Mouse (Mus musculus) CH12.LX (cell line): Measurements from ENCODE around the gene Ppp1r14a. TPM values are rescaled to one million over a fixed set of nuclear protein-coding genes. Genes with fewer than 3 reads are reported as not detected.
A peak's percentile ranks its signal among the peaks of the same experiment; 100 is the strongest.

Experiments used
- DNase-seq: peaks from one replicate; pipeline ENCODE4 v3.0.0-alpha.2; 2013; ENCODE audit errors: extremely low read depth
- H3K27ac ChIP-seq: 2 replicates; pipeline ENCODE4 v1.5.1; 2012; ENCODE audit warnings: low read depth, mild to moderate bottlenecking, control low read depth, moderate library complexity; ENCODE audit not compliant: insufficient read depth
- H3K27me3 ChIP-seq: replicated peaks from 2 replicates; pipeline ENCODE3; 2012; ENCODE audit warnings: inconsistent platforms
- H3K36me3 ChIP-seq, 2 experiments: replicated peaks in 1 of 2; 2 replicates each; pipeline versions ENCODE3 to v1.6.1; 2012; ENCODE audit warnings: inconsistent platforms in 1 of 2, low read length in 1 of 2, mild to moderate bottlenecking in 1 of 2, mixed read lengths in 1 of 2, moderate library complexity in 1 of 2; ENCODE audit not compliant: control insufficient read depth in 1 of 2, insufficient read depth in 1 of 2
- H3K4me1 ChIP-seq, 2 experiments: 2 replicates each; pipeline ENCODE4 v1.6.1; 2012; ENCODE audit warnings: inconsistent platforms in 1 of 2, moderate library complexity in 1 of 2; ENCODE audit not compliant: insufficient read depth in 2 of 2, control insufficient read depth in 1 of 2
- H3K4me2 ChIP-seq: 2 replicates; pipeline ENCODE4 v1.6.1; 2012; ENCODE audit warnings: low read depth, mild to moderate bottlenecking, control low read depth; ENCODE audit not compliant: poor library complexity, insufficient read depth, severe bottlenecking
- H3K4me3 ChIP-seq, 3 experiments: fragments of 150-350 bp in 1 of 3; sonication (generic) in 1 of 3; replicated peaks in 1 of 3; 2 replicates each; pipeline versions ENCODE3 to v1.5.1; 2011 to 2012; ENCODE audit warnings: low read depth in 2 of 3, low read length in 2 of 3, mild to moderate bottlenecking in 2 of 3, moderate library complexity in 2 of 3, control low read depth in 1 of 3, improper control_type of control experiment in 1 of 3, inconsistent platforms in 1 of 3, mixed read lengths in 1 of 3; ENCODE audit not compliant: poor library complexity in 1 of 3
- H3K79me2 ChIP-seq: replicated peaks from 2 replicates; pipeline ENCODE4 v1.6.1; 2012; ENCODE audit warnings: mild to moderate bottlenecking, moderate library complexity; ENCODE audit not compliant: control insufficient read depth, poor library complexity, insufficient read depth, severe bottlenecking; ENCODE audit errors: extremely low read depth
- H3K9ac ChIP-seq: 2 replicates; pipeline ENCODE4 v1.6.1; 2012; ENCODE audit warnings: low read depth, mild to moderate bottlenecking, control low read depth, moderate library complexity; ENCODE audit not compliant: insufficient read depth
- H3K9me3 ChIP-seq: replicated peaks from 2 replicates; pipeline ENCODE3; 2012; ENCODE audit warnings: low read length, inconsistent platforms, mixed read lengths
- BHLHE40 ChIP-seq: IDR thresholded peaks from 2 replicates; pipeline ENCODE4 v1.6.1; 2011; ENCODE audit warnings: mild to moderate bottlenecking, low read depth, low read length, improper control_type of control experiment
- CHD1 ChIP-seq: IDR thresholded peaks from 2 replicates; pipeline ENCODE4 v1.6.1; 2012; ENCODE audit warnings: low read depth, low read length, improper control_type of control experiment, inconsistent platforms
- CHD2 ChIP-seq: IDR thresholded peaks from 2 replicates; pipeline ENCODE4 v1.6.1; 2011; ENCODE audit warnings: low read length, improper control_type of control experiment
- CTCF ChIP-seq, 2 experiments: IDR thresholded peaks in 1 of 2; conservative IDR thresholded peaks in 1 of 2; 2 replicates each; pipeline ENCODE4 v1.5.1; 2011 to 2012; ENCODE audit warnings: low read depth in 2 of 2, low read length in 2 of 2, improper control_type of control experiment in 1 of 2, inconsistent platforms in 1 of 2, mild to moderate bottlenecking in 1 of 2, moderate library complexity in 1 of 2
- E2F4 ChIP-seq: IDR thresholded peaks from 2 replicates; pipeline ENCODE4 v1.6.1; 2011; ENCODE audit warnings: low read depth, low read length, improper control_type of control experiment; ENCODE audit not compliant: insufficient replicate concordance
- ELF1 ChIP-seq: IDR thresholded peaks from 2 replicates; pipeline ENCODE4 v1.6.1; 2014; ENCODE audit warnings: low read depth, mild to moderate bottlenecking, inconsistent platforms, low read length, improper control_type of control experiment
- EP300 ChIP-seq: IDR thresholded peaks from 2 replicates; pipeline ENCODE4 v1.6.1; 2011; ENCODE audit warnings: low read length, improper control_type of control experiment
- ETS1 ChIP-seq: conservative IDR thresholded peaks from 2 replicates; pipeline ENCODE4 v1.6.1; 2012; ENCODE audit warnings: low read depth, mild to moderate bottlenecking, inconsistent platforms, low read length, improper control_type of control experiment, moderate library complexity
- GABPA ChIP-seq: IDR thresholded peaks from 2 replicates; pipeline ENCODE4 v1.6.1; 2012; ENCODE audit warnings: low read depth, low read length, improper control_type of control experiment, inconsistent platforms; ENCODE audit not compliant: insufficient replicate concordance
- HCFC1 ChIP-seq: IDR thresholded peaks from 2 replicates; pipeline ENCODE4 v1.6.1; 2012; ENCODE audit warnings: low read depth, mild to moderate bottlenecking, inconsistent platforms, low read length, improper control_type of control experiment
- IRF4 ChIP-seq: IDR thresholded peaks from 2 replicates; pipeline ENCODE4 v1.6.1; 2014; ENCODE audit warnings: low read depth, mild to moderate bottlenecking, inconsistent platforms, low read length, improper control_type of control experiment
- JUN ChIP-seq: IDR thresholded peaks from 2 replicates; pipeline ENCODE4 v1.6.1; 2011; ENCODE audit warnings: low read depth, mild to moderate bottlenecking, low read length, improper control_type of control experiment, moderate library complexity; ENCODE audit not compliant: insufficient read depth
- JUND ChIP-seq: conservative IDR thresholded peaks from 2 replicates; pipeline ENCODE4 v1.6.1; 2011; ENCODE audit warnings: low read depth, low read length, improper control_type of control experiment
- KAT2A ChIP-seq: IDR thresholded peaks from 2 replicates; pipeline ENCODE4 v1.6.1; 2012; ENCODE audit warnings: low read length, improper control_type of control experiment, inconsistent platforms; ENCODE audit not compliant: insufficient replicate concordance
- MAFK ChIP-seq: IDR thresholded peaks from 2 replicates; pipeline ENCODE4 v1.6.1; 2011; ENCODE audit warnings: low read length, improper control_type of control experiment; ENCODE audit not compliant: insufficient replicate concordance
- MAX ChIP-seq: IDR thresholded peaks from 2 replicates; pipeline ENCODE4 v1.6.1; 2011; ENCODE audit warnings: low read length, improper control_type of control experiment
- MAZ ChIP-seq: IDR thresholded peaks from 2 replicates; pipeline ENCODE4 v1.6.1; 2012; ENCODE audit warnings: low read depth, mild to moderate bottlenecking, inconsistent platforms, low read length, improper control_type of control experiment, moderate library complexity
- MEF2A ChIP-seq: IDR thresholded peaks from 2 replicates; pipeline ENCODE4 v1.6.1; 2014; ENCODE audit warnings: low read depth, mild to moderate bottlenecking, inconsistent platforms, low read length, improper control_type of control experiment, borderline replicate concordance
- MXI1 ChIP-seq: IDR thresholded peaks from 2 replicates; pipeline ENCODE4 v1.6.1; 2011; ENCODE audit warnings: mild to moderate bottlenecking, low read depth, low read length, improper control_type of control experiment
- MYC ChIP-seq: IDR thresholded peaks from 2 replicates; pipeline ENCODE4 v1.6.1; 2011; ENCODE audit warnings: low read depth, mild to moderate bottlenecking, improper control_type of control experiment, low read length
- NELFE ChIP-seq: IDR thresholded peaks from 2 replicates; pipeline ENCODE4 v1.6.1; 2011; ENCODE audit warnings: low read depth, low read length, improper control_type of control experiment
- NRF1 ChIP-seq: IDR thresholded peaks from 2 replicates; pipeline ENCODE4 v1.6.1; 2014; ENCODE audit warnings: low read depth, mild to moderate bottlenecking, inconsistent platforms, low read length, improper control_type of control experiment, moderate library complexity
- PAX5 ChIP-seq: IDR thresholded peaks from 2 replicates; pipeline ENCODE4 v1.6.1; 2012; ENCODE audit warnings: low read length, inconsistent platforms, mixed read lengths
- POLR2A ChIP-seq: IDR thresholded peaks from 2 replicates; pipeline ENCODE4 v1.6.1; 2011; ENCODE audit warnings: low read depth, mild to moderate bottlenecking, improper control_type of control experiment, low read length
- POLR2AphosphoS2 ChIP-seq: IDR thresholded peaks from 2 replicates; pipeline ENCODE4 v1.6.1; 2011; ENCODE audit warnings: low read depth, low read length, improper control_type of control experiment
- RAD21 ChIP-seq: IDR thresholded peaks from 2 replicates; pipeline ENCODE4 v1.6.1; 2011; ENCODE audit warnings: low read depth, mild to moderate bottlenecking, low read length, improper control_type of control experiment, moderate library complexity
- RCOR1 ChIP-seq: conservative IDR thresholded peaks from 2 replicates; pipeline ENCODE4 v1.6.1; 2012; ENCODE audit warnings: low read depth, mild to moderate bottlenecking, inconsistent platforms, low read length, improper control_type of control experiment
- SIN3A ChIP-seq: IDR thresholded peaks from 2 replicates; pipeline ENCODE4 v1.6.1; 2012; ENCODE audit warnings: low read length, improper control_type of control experiment, inconsistent platforms
- SMC3 ChIP-seq: IDR thresholded peaks from 2 replicates; pipeline ENCODE4 v1.6.1; 2011; ENCODE audit warnings: low read depth, low read length, improper control_type of control experiment
- TBP ChIP-seq: conservative IDR thresholded peaks from 2 replicates; pipeline ENCODE4 v1.6.1; 2011; ENCODE audit warnings: low read depth, low read length, improper control_type of control experiment
- TCF12 ChIP-seq: IDR thresholded peaks from 2 replicates; pipeline ENCODE4 v1.6.1; 2014; ENCODE audit warnings: low read depth, mild to moderate bottlenecking, inconsistent platforms, low read length, improper control_type of control experiment
- UBTF ChIP-seq: IDR thresholded peaks from 2 replicates; pipeline ENCODE4 v1.6.1; 2012; ENCODE audit warnings: low read depth, mild to moderate bottlenecking, inconsistent platforms, low read length, improper control_type of control experiment, moderate library complexity
- USF1 ChIP-seq: IDR thresholded peaks from 2 replicates; pipeline ENCODE4 v1.6.1; 2014; ENCODE audit warnings: low read depth, mild to moderate bottlenecking, inconsistent platforms, low read length, improper control_type of control experiment
- USF2 ChIP-seq: conservative IDR thresholded peaks from 2 replicates; pipeline ENCODE4 v1.6.1; 2011; ENCODE audit warnings: low read depth, low read length, improper control_type of control experiment
- ZC3H11A ChIP-seq: IDR thresholded peaks from 2 replicates; pipeline ENCODE4 v1.6.1; 2012; ENCODE audit warnings: low read depth, mild to moderate bottlenecking, inconsistent platforms, low read length, improper control_type of control experiment
- ZKSCAN1 ChIP-seq: IDR thresholded peaks from 2 replicates; pipeline ENCODE4 v1.6.1; 2012; ENCODE audit warnings: low read depth, inconsistent platforms, low read length, improper control_type of control experiment, borderline replicate concordance
- ZMIZ1 ChIP-seq: IDR thresholded peaks from 2 replicates; pipeline ENCODE4 v1.6.1; 2012; ENCODE audit warnings: low read depth, mild to moderate bottlenecking, inconsistent platforms, low read length, improper control_type of control experiment
- ZNF384 ChIP-seq: IDR thresholded peaks from 2 replicates; pipeline ENCODE4 v1.6.1; 2012; ENCODE audit warnings: low read depth, low read length, improper control_type of control experiment, inconsistent platforms
- dilution Hi-C: fragments of 300-500 bp; cut with MboI; formaldehyde crosslinking; loops from 2 replicates; pipeline ENCODE4 v1.14.3; 2020; ENCODE audit warnings: low sequenced_read_pairs; ENCODE audit not compliant: extremely low pct_unique_long_range_greater_than_20kb, extremely low pct_ligation_motif_present
- in situ Hi-C: fragments of 300-500 bp; cut with MboI; formaldehyde crosslinking; loops from 3 replicates; pipeline ENCODE4 v1.14.3; 2019; ENCODE audit warnings: low sequenced_read_pairs, low pct_ligation_motif_present, low pct_unique_long_range_greater_than_20kb, mixed read lengths
- polyA plus RNA-seq: library from polyadenylated mRNA; unstranded; fragments of >175 nt; gene quantifications from 2 replicates; pipeline ENCODE4 v1.2.1, GENCODE M21; 2012; ENCODE audit warnings: low read depth; ENCODE audit not compliant: insufficient read length
- total RNA-seq, 2 experiments: library from RNA; depleted of rRNA; stranded (reverse); fragments of 300-350 nt in 1 of 2; fragments of >200 nt in 1 of 2; gene quantifications; 2 replicates each; pipeline ENCODE4 v1.2.3; 2012 to 2014

The Ppp1r14a gene
- total RNA-seq (2012; rRNA removed) = not detected in 2 replicates
- not detected in 2 replicates for total RNA-seq (2014; rRNA removed)
- not detected in 2 replicates for polyA plus RNA-seq

- Histone ChIP-seq H3K9ac (no peak within 1 kb of the TSS), H3K27ac (no peak within 1 kb of the TSS), H3K79me2 (no peaks in the 10 kb centered on the region), H3K4me1 (peaks cover 2 to 34% of the 10 kb centered on the region in 2 experiments), H3K4me3 (peak within 1 kb of the TSS in 2 of 3 experiments; percentile 46 to 48), H3K4me2 (peak within 1 kb of the TSS; percentile 47), H3K36me3 (no peaks in the 10 kb centered on the region), H3K27me3 (peaks cover 40% of the 10 kb centered on the region), H3K9me3 (no peaks in the 10 kb centered on the region)
- DNase-seq = peak; percentile 49
- no peak for TF ChIP-seq GABPA
- no peak for TF ChIP-seq RCOR1
- no peak for TF ChIP-seq ZC3H11A
- TF ChIP-seq CHD1 = no peak
- no peak for TF ChIP-seq MAX
- TF ChIP-seq MXI1 = no peak
- TF ChIP-seq POLR2A = no peak
- no peak for TF ChIP-seq HCFC1
- TF ChIP-seq ELF1 = no peak
- TF ChIP-seq SMC3 = peak; percentile 57
- TF ChIP-seq BHLHE40 = peak; percentile 60
- TF ChIP-seq ETS1 = no peak
- no peak for TF ChIP-seq JUN
- TF ChIP-seq ZNF384 = no peak
- no peak for TF ChIP-seq CHD2
- no peak for TF ChIP-seq ZMIZ1
- no peak for TF ChIP-seq USF2
- peak; percentile 12 for TF ChIP-seq RAD21
- no peak for TF ChIP-seq MAFK
- TF ChIP-seq NRF1 = peak; percentile 42; the same call in 1 of the 2 replicates
- TF ChIP-seq CTCF (conservative IDR thresholded peaks at IDR 0.05 in 1 of 2, IDR thresholded peaks at IDR 0.05 in 1 of 2; ENCODE audit: low read depth in 2 of 2, low read length in 2 of 2) = peak; percentile 53 to 72
- TF ChIP-seq E2F4 = no peak
- no peak for TF ChIP-seq TCF12
- TF ChIP-seq JUND = no peak
- TF ChIP-seq NELFE = no peak
- TF ChIP-seq TBP = no peak
- no peak for TF ChIP-seq MEF2A
- no peak for TF ChIP-seq PAX5
- no peak for TF ChIP-seq POLR2AphosphoS2
- no peak for TF ChIP-seq USF1
- no peak for TF ChIP-seq EP300
- no peak for TF ChIP-seq KAT2A
- no peak for TF ChIP-seq UBTF
- TF ChIP-seq ZKSCAN1 = no peak
- no peak for TF ChIP-seq MYC
- no peak for TF ChIP-seq SIN3A
- 0 out of 2 replicates have a peak, but pooled peaks have one; percentile 33 for TF ChIP-seq MAZ
- TF ChIP-seq IRF4 = no peak
- dilution Hi-C loops (no loop called here), in situ Hi-C loops (no loop called here)
Measured at GRCm38 (mm10) chr7:29288942-29289638, at the start of gene Ppp1r14a. Gene Ppp1r14a, plus strand, starts transcription at chr7:29289308.
